Mouse (Mus musculus) left cerebral cortex, adult 18-20 months (tissue): ENCODE measurements around the gene Usp33. TPM values are rescaled to one million over a fixed set of nuclear protein-coding genes. Genes with fewer than 3 reads are reported as not detected.

Experiments
- DNase-seq, 2 experiments: peaks; one replicate each; pipeline ENCODE4 v3.0.0; 2021 to 2022; ENCODE audit warnings: low spot score in 2 of 2, mixed read lengths in 1 of 2
- total RNA-seq, 2 experiments: library from RNA; stranded (reverse); gene quantifications; 2 replicates each; pipeline ENCODE4 v1.2.3; 2021

Usp33 gene
- total RNA-seq, 2 experiments from 2014 or later = 130 to 137 TPM

- no peak for DNase-seq
Measured at GRCm38 (mm10) chr3:152400441-152400840, 54.2 kb downstream of the Usp33 start.

GRCm38 (mm10) chr3:152400875-152401274 is 54.6 kb downstream of the Usp33 start:
- no peak for DNase-seq

DNA sequence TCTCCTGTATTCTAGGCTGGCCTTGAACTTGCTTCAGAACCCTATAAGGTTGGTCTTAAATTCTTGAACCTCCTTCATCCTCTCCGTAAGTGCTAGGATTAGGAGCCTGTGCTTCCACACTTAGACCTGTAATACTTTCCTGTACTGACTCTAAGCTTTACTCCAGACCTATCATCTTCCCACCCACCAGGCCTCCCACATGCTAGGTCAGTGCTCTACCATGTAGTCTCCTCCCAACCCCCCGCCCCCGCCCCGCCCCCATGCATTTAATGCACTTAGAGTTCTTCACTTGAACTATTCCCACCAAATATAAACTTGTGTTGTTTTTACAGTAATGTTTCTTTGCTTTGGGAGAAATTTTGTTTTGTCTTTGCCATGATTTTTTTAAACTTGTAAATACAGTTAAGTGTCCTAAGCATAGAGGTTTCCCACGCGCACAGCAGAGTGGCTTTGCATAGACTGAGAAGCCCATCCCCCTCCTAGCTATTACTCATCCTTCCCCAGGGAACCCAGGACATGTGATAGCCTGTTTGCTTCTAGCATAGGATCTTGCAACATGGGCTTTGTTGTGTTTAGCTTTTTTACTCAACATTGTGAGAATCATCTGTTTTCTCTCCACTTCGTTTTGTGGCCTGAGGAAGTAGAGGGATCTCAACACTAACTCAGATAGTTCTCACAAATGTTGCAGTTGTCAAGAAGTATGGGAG is 55.8 kb downstream of the Usp33 start:
- no peak for DNase-seq

DNA sequence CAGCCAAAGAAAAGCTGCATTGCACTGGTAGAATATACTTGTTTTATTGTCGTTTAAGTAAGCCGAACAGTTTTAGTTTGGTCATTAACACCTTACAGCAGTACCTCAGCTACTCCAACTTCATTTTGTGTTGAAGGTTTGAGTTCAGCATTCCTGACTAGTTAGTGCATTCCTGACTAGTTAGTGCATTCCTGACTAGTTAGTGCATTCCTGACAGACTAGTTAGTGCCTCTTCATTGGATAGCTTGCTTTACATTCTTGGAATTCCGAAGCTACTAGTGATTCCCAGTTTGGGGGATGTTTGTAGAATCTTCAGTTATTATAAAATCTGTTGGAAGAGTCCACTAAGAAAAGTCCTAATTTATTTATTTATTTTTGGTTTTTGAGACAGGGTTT is 56.4 kb downstream of the Usp33 start:
- DNase-seq = no peak

DNA sequence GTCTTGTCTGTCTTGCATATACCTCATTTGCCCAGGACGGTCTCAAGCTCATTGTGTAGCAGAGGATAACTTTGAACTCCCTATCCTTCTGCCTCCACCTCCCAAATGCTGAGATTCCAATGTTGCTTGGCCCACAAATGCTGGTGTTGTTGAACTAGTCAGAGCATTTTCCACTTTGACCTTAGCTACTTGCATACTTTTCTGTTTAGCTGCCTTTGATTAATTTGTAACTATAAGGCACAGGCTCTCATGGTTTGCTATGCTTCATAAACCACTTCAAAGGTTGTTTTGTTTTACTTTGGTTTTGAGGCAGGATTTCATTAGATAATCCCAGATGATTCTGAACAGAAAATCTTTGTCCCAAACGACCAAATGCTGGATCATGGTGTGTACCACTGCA is 57.5 kb downstream of the Usp33 start:
- no peak for DNase-seq

DNA sequence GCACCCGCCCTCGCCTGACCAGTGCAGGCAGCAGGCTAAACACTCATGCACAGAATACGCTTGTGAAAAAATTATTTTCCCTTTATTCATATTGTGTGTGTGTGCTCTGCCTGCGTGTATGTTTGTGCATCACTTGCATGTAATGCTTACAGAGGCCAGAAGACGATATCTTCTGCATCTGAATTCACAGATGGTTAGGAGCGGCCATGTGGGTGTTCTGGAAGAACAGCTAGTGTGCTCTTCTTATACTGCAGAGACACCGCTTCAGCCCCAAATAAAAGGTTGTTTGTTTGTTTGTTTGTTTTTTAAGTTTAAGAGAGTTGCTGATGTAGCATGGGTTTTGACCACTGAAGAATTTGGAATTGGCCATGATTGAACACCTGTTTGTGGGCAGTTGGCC is 59.1 kb downstream of the Usp33 start:
- DNase-seq = peak in 1 of 2 experiments; percentile 21

- DNase-seq = no peak
Measured at GRCm38 (mm10) chr3:152405978-152406640, 59.8 kb downstream of the Usp33 start.

- DNase-seq = no peak
Measured at GRCm38 (mm10) chr3:152410980-152411551, 64.8 kb downstream of the Usp33 start.

DNA sequence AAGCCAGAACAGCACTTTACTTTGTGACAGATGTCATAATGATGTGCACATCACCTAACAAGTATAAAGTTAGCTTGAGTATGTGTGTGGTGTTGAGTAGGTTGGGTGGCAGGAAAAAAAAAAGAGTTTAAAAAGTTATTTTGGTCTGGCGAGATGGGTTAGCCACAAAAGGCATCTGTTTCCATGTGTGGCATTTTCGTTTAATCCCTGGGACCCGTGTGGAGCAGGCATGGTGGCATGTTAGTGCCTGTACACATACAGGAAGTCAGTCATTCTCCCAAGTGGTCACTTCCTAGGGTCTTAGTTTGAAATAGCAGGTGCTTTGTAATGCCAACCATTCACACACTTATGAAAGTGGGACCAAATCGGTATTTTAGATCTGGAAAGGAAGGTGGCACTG is 66.1 kb downstream of the Usp33 start:
- DNase-seq = no peak

GRCm38 (mm10) chr3:152428925-152429324 is 82.6 kb downstream of the Usp33 start:
- peak in 1 of 2 experiments; percentile 28 for DNase-seq

DNA sequence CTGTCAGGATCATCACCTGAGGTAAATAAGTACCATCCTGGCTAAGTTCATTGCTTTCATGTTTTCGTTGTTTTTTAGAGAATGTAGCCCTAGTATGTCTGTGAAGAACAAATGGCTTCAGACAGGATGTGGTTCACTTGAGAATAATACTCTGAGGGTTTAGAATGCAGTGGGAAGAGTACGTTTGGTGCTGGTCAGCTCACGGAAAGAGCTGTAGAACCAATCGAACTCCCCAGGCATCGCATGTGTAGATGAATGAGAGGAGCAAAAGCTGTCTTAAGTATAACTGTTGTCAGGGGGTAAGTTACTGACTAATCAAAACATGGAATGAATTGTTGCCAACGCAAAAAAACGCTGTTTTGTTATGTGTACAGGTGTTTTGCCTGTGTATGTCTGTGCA is 86.4 kb downstream of the Usp33 start:
- no peak for DNase-seq

- DNase-seq = no peak
Measured at GRCm38 (mm10) chr3:152435590-152435989, 89.3 kb downstream of the Usp33 start.

DNA sequence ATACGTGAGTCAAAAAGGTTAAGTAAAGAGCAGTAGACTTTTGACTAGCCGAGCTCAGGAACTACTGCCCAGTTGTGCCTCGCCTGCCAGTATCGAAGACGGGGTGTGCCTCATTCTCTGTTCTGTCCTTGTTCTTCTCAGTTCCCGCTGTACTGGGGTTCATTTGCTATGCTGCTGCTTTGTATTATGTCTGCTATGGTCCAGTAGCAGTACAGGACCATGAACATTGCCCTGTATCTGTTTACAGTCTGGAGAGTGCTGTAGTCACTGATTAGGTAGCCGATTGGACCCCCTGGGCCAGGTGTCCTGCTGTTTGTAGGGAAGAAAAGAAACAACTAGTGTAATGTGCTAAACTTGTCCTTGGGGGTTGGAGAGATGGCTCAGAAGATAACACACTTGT is 91.8 kb downstream of the Usp33 start:
- DNase-seq = no peak

DNA sequence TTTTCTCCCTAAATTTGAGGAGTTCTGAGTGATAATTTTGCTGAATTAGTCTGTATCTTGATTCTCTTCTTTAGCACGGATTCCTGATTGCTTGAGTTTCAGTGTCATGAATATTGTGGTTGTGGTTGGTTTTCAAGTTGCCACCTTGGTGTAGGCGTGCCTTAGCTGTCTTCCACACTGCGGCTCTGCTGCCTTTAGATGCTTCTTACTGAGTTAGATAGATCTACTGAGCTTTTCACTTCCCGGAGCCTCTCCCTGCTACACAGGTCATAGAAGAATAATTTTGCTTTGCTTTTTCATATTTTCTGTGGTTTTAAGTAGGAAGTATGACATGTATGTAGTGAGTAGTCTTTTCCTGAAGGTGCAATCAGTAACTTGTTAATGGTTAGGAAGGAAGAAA is 96.5 kb downstream of the Usp33 start:
- no peak for DNase-seq

Other genes starting within 250 kb of the Usp33 start
- gene Gipc2, start 180.2 kb upstream of the Usp33 start, total RNA-seq = 1 to 10 TPM; 3.2 to 3.5 TPM
- 10 to 100 TPM; 74.9 to 82.4 TPM for gene Dnajb4, start 136.2 kb upstream of the Usp33 start, total RNA-seq
- gene Fubp1, start 136.1 kb upstream of the Usp33 start, total RNA-seq = 100 to 1,000 TPM; 116 to 121 TPM
- gene Nexn, start 80.1 kb upstream of the Usp33 start, total RNA-seq = 1 to 10 TPM; 2.1 to 3.7 TPM
- 10 to 100 TPM; 81.7 to 87.4 TPM for gene Miga1, start 6.1 kb upstream of the Usp33 start, total RNA-seq
- 10 to 100 TPM; 52.7 to 52.9 TPM for gene Zzz3, start 49.0 kb downstream of the Usp33 start, total RNA-seq